Mouse (Mus musculus) liver, embryonic 15.5 days (tissue): ENCODE data around the gene Fam50b. TPM values are rescaled to one million over a fixed set of nuclear protein-coding genes. Genes with fewer than 3 reads are reported as not detected.
A peak's percentile ranks its signal among the peaks of the same experiment; 100 is the strongest.

Experiments used
- ATAC-seq: fragments of 200-750 bp; cut with Nextera tagmentation; 2 replicates; pipeline ENCODE4 v1.8.0; 2017; ENCODE audit warnings: moderate number of reproducible peaks, mild to moderate bottlenecking, moderate library complexity; ENCODE audit not compliant: insufficient read depth
- H3K27ac ChIP-seq: fragments of 300-500 bp; sonication (generic); replicated peaks from 2 replicates; pipeline ENCODE4 v1.5.1; 2015; ENCODE audit warnings: mild to moderate bottlenecking, inconsistent platforms
- H3K27me3 ChIP-seq: fragments of 300-500 bp; sonication (generic); 2 replicates; pipeline ENCODE4 v1.6.1; 2015; ENCODE audit warnings: mild to moderate bottlenecking, inconsistent platforms
- H3K36me3 ChIP-seq: fragments of 300-500 bp; sonication (generic); replicated peaks from 2 replicates; pipeline ENCODE4 v1.6.1; 2015; ENCODE audit warnings: moderate library complexity, mild to moderate bottlenecking, inconsistent platforms
- H3K4me1 ChIP-seq: fragments of 300-500 bp; sonication (generic); replicated peaks from 2 replicates; pipeline ENCODE4 v1.6.1; 2015; ENCODE audit warnings: inconsistent platforms
- H3K4me2 ChIP-seq: fragments of 300-500 bp; sonication (generic); 2 replicates; pipeline ENCODE4 v1.6.1; 2015; ENCODE audit warnings: moderate library complexity, mild to moderate bottlenecking, inconsistent platforms
- H3K4me3 ChIP-seq: fragments of 300-500 bp; sonication (generic); replicated peaks from 2 replicates; pipeline ENCODE4 v1.5.1; 2015; ENCODE audit warnings: mild to moderate bottlenecking, inconsistent platforms
- H3K9ac ChIP-seq: fragments of 300-500 bp; sonication (generic); 2 replicates; pipeline ENCODE4 v1.6.1; 2015; ENCODE audit warnings: moderate library complexity, mild to moderate bottlenecking, inconsistent platforms
- H3K9me3 ChIP-seq: fragments of 300-500 bp; sonication (generic); replicated peaks from 2 replicates; pipeline ENCODE4 v1.6.1; 2016; ENCODE audit warnings: inconsistent platforms
- WGBS: fragments of 180-500 bp; shearing (Covaris S2); methylation state at CpG from one replicate; pipeline ENCODE4 v1.1.7; 2015; ENCODE audit warnings: mixed read lengths; ENCODE audit not compliant: insufficient replicate concordance; 5-methylcytosine and 5-hydroxymethylcytosine counted together
- polyA plus RNA-seq: library from polyadenylated mRNA; unstranded; fragments of >200 nt; fragmentation: Nextera tagmentation; extraction: Ambion mirVana; gene quantifications from 2 replicates; pipeline ENCODE4 v1.2.1, GENCODE M21; 2015

Gene Fam50b
- polyA plus RNA-seq, 1 experiment from 2014 or later = 0.07 TPM

DNA sequence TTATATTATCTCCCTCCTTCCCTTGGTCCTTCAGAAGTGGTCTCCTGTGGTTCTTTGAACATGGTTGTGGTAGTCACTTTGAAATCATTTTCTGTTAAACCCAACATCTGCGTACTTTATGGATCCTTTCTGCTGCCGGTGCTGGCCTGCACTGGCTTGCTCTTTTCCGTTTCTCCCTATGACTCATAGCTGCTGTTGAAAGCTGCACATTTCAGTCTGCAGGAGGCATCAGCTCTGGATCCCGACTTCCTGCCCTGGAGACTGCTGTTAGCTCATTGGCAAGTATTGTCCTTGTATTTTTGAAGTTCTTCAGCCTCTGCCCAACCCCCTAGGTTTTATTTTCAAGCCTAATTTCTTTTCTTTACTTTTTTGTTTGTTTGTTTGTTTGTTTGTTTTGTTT is 31.9 kb downstream of the Fam50b start:
- no peak overlapping the region for H3K4me3 ChIP-seq
- 20% methylated on average over 4 of the region's 4 CpGs for WGBS
- no peak overlapping the region for H3K9ac ChIP-seq
- ATAC-seq = no peak
- no peaks in the 10 kb centered on the region for H3K27me3 ChIP-seq
- H3K4me1 ChIP-seq = no peaks in the 10 kb centered on the region
- H3K36me3 ChIP-seq = no peaks in the 10 kb centered on the region
- H3K9me3 ChIP-seq = no peaks in the 10 kb centered on the region
- no peak overlapping the region for H3K4me2 ChIP-seq
- no peak overlapping the region for H3K27ac ChIP-seq

DNA sequence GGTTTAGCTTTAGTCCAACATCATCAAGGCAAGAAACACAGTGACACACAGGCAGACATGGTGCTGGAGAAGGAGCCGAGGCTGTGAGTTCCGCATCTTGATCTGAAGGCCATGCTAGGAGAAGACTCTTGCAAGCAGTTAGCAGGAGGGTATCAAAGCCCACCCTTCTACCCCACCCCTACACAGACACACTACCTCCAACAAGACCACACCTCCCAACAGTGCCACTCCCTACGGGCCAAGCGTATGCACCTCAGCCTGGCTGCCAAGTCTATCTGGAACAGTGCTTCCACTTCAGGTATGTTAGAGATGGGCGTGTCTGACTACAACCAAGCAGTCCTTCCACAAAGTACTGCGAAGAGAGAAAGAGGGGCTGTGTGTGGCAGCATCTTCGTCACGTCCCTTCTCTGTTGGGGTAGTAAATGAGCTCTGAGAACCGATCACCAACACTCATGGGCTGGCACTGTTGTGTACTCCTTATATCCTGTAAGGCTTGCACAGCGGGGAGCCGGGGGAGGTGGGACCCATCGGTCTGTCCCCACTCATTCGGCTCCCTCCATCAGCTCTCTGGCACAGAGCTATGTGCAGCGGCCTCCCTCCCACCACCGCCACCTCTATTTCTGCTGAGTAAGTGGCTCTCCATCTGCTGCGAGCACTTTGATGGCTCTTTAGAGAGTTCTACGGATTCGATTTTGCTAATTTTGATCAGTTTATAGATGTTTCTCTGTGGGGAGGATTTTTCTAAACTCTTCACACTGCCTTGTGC is 33.1 kb downstream of the Fam50b start:
- Histone ChIP-seq H3K27me3 (no peaks in the 10 kb centered on the region), H3K9ac (no peak overlapping the region), H3K4me1 (no peaks in the 10 kb centered on the region), H3K4me3 (no peak overlapping the region), H3K27ac (no peak overlapping the region), H3K36me3 (no peaks in the 10 kb centered on the region), H3K4me2 (no peak overlapping the region), H3K9me3 (no peaks in the 10 kb centered on the region)
- ATAC-seq = no peak
- WGBS = 74% methylated on average over 18 of the region's 18 CpGs

DNA sequence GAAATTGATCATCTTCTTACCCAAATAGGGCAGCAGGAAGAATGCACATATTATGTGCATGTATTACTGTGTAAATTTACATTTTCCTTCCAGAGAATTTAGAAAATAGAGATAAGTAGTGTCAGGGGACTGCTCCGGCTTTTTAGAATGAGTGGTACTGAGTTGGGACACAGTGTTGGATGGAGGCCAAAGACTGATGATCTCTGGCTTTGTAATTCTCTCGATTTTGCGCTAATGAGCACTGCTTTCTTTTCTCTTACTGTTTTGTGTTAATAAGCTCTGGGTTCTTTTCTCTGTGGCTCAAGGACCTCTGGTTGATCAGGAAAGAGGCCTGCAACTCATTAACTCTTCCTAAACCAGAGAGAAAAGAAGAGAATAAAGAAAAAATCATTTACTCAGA is 42.1 kb downstream of the Fam50b start:
- Histone ChIP-seq H3K4me3 (no peak overlapping the region), H3K9ac (no peak overlapping the region), H3K4me1 (peaks cover 24% of the 10 kb centered on the region; the same call in 1 of the 2 replicates), H3K27ac (no peak overlapping the region), H3K4me2 (no peak overlapping the region), H3K36me3 (no peaks in the 10 kb centered on the region), H3K27me3 (0 out of 2 replicates have a peak, but pooled peaks cover 3% of the 10 kb centered on the region), H3K9me3 (no peaks in the 10 kb centered on the region)
- 70% methylated on average over 3 of the region's 3 CpGs for WGBS
- ATAC-seq = no peak

DNA sequence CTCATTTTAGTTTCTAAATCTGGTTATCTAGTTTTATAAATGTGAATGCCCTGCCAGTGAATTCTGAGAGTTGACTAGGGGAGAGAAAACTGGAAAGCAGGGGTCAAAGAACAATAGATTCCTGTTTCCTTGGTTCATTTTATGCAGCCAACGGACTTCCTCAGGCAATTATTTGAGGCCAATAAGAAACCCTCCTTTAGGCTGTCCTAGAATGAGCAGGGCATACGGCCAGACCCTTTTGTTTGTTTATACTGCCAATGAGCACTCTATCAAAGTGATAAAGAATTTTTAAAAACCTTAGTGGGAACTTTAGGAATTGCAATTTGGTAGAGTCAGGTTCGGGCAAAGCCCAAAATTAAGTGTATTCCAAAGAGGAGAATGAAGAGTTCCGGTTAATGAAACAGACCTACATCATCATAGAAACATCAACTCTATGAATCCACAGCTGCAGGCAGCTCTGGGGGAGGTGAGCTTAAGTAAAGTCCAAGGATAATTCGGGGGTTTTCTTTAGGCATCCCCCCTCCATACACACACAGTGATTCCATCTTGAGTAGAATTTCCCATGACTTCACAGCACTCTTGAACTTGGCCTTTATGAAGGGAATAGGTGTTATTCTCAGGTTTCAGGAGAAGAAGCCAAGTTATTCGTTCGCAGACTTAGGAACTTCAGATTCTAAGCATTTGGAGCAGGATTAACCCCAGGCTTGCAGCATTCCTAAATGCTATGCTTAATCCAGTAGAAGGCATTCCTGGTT is 46.4 kb downstream of the Fam50b start:
- H3K27ac ChIP-seq = no peak overlapping the region
- no peak overlapping the region for H3K4me3 ChIP-seq
- H3K27me3 ChIP-seq = no peaks in the 10 kb centered on the region
- no peaks in the 10 kb centered on the region for H3K36me3 ChIP-seq
- H3K4me2 ChIP-seq = no peak overlapping the region
- peaks cover 37% of the 10 kb centered on the region for H3K4me1 ChIP-seq
- 58% methylated on average over 7 of the region's 7 CpGs for WGBS
- ATAC-seq = no peak
- no peaks in the 10 kb centered on the region for H3K9me3 ChIP-seq
- H3K9ac ChIP-seq = no peak overlapping the region

DNA sequence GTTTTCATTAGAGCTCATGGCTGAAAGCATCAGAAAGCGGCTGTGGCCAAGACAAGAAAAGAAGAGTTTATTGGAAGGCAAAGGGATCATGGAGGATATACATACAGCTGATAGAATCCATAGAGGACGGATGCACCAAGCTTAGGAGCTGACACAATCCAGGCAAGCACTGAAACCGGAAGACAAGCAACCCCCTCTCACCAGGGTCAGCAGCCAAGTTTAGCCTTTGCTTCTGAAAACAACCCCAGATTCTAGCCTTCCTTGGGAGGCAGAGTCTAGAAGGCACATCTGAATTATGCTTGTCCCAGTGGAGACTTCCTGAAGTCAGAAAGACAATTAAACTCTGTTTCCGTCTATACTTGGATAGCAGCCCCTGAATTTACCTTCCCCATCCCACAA is 47.0 kb downstream of the Fam50b start:
- 60% methylated on average over 4 of the region's 4 CpGs for WGBS
- Histone ChIP-seq H3K4me1 (peaks cover 41% of the 10 kb centered on the region), H3K4me3 (no peak overlapping the region), H3K27me3 (no peaks in the 10 kb centered on the region), H3K27ac (no peak overlapping the region), H3K9ac (no peak overlapping the region), H3K36me3 (no peaks in the 10 kb centered on the region), H3K4me2 (no peak overlapping the region), H3K9me3 (no peaks in the 10 kb centered on the region)
- ATAC-seq = no peak

DNA sequence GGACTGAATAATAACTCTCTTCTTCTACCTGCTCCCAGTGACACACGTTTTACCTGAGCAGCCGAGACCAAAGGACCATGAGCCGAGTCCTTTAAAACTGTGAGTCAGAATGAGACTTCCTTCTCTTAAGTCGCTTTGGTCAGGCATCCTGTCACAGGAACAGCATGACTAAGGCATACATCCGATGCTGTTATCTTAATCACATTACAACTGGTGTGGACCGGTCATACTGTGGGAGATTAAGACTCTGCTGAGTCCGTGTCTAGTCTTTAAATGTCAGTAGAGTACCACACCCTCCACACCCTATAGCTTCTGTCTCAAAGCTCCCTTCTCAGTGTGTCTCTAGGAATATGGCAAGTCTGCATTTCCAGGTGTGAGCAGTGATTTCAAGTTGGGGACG is 50.2 kb downstream of the Fam50b start:
- H3K27ac ChIP-seq = no peak overlapping the region
- H3K4me2 ChIP-seq = no peak overlapping the region
- peak; percentile 79 for ATAC-seq
- H3K4me3 ChIP-seq = no peak overlapping the region
- H3K4me1 ChIP-seq = peaks cover 30% of the 10 kb centered on the region
- no peaks in the 10 kb centered on the region for H3K27me3 ChIP-seq
- H3K9me3 ChIP-seq = no peaks in the 10 kb centered on the region
- no peaks in the 10 kb centered on the region for H3K36me3 ChIP-seq
- 31% methylated on average over 8 of the region's 8 CpGs for WGBS
- no peak overlapping the region for H3K9ac ChIP-seq

DNA sequence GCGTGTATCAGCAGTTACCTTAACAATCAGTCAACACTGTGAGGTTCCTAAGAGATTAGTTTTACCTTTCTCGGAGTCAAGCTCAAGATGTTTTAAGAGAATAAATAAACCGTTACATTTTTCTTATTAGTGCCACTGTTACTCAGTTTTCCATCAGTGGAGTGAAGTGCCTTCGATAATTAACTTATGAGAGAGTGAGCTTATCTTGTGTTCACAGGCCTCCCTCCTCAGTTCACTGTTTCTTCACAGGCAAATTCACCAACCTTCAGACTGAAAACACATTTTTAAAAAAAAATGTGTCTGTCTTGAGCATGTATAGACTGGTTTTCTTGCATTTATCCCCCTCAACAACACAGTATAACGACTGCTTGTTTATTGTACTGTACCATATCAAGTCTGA is 52.0 kb downstream of the Fam50b start:
- no peak for ATAC-seq
- WGBS = 31% methylated on average over 5 of the region's 5 CpGs

DNA sequence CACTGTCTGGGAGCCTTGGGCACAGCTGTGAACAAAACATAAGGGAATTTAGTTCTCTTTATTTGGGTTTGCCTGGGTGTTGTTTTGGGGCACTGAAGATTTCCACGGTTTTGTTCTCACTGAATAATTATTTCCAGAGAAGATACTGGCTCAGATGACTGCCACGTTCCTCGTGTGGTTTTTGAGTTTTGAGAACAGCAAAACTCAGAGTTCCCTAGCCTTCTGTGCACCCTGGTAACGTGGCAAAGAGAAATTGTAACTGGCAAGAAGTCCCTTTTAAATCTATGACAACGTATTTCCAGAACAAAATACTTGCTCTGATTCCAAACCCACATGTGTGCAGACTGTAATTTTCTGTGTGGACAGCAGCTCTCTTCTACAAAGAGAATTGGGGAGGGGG is 52.9 kb downstream of the Fam50b start:
- Histone ChIP-seq H3K9me3 (no peaks in the 10 kb centered on the region), H3K4me1 (peaks cover 19% of the 10 kb centered on the region), H3K36me3 (no peaks in the 10 kb centered on the region), H3K4me3 (no peak overlapping the region), H3K9ac (no peak overlapping the region), H3K27me3 (no peaks in the 10 kb centered on the region), H3K27ac (no peak overlapping the region), H3K4me2 (no peak overlapping the region)
- ATAC-seq = no peak
- 55% methylated on average over 5 of the region's 5 CpGs for WGBS

More for the DNA sequence above, 52.0 kb downstream of the Fam50b start:
- Histone ChIP-seq H3K36me3 (no peaks in the 10 kb centered on the region), H3K4me3 (no peak overlapping the region), H3K4me2 (no peak overlapping the region), H3K4me1 (peaks cover 19% of the 10 kb centered on the region), H3K9me3 (no peaks in the 10 kb centered on the region), H3K27ac (0 out of 2 replicates have a peak overlapping the region, but pooled peaks have one; percentile 26), H3K27me3 (no peaks in the 10 kb centered on the region), H3K9ac (no peak overlapping the region)

DNA sequence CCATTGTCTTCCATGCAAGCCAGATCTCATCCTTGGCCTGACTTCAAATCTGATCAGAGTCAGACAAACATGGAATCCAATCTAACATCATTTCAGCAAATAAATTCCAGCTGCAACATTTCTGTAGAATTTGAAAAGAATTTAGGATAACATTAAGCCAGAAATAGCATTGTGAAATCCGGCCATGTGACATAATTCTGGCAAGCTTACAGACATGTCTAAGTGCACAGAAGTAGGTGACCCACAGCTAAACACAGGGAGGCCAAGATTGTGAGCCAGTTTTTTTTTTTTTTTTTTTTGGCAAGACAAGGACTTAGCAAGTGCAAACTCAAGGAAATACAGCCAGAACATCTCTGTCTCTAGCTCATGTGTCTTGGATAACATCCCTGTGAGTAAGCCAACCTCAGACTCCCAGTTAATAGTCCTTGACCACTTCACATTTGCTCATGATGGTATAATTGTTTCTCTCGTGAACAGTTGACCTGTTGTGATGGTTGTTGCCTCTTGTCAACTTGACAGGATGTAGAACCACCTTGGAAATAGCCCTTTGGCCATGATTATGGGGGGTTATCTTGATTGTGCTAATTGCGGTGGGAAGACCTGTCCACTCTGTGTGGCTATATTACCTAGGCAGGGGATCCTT is 54.6 kb downstream of the Fam50b start:
- no peak overlapping the region for H3K4me2 ChIP-seq
- H3K36me3 ChIP-seq = no peaks in the 10 kb centered on the region
- H3K27ac ChIP-seq = no peak overlapping the region
- no peak overlapping the region for H3K4me3 ChIP-seq
- H3K27me3 ChIP-seq = no peaks in the 10 kb centered on the region
- ATAC-seq = no peak
- no peaks in the 10 kb centered on the region for H3K9me3 ChIP-seq
- H3K4me1 ChIP-seq = peaks cover 22% of the 10 kb centered on the region
- 54% methylated on average over 3 of the region's 3 CpGs for WGBS
- no peak overlapping the region for H3K9ac ChIP-seq

DNA sequence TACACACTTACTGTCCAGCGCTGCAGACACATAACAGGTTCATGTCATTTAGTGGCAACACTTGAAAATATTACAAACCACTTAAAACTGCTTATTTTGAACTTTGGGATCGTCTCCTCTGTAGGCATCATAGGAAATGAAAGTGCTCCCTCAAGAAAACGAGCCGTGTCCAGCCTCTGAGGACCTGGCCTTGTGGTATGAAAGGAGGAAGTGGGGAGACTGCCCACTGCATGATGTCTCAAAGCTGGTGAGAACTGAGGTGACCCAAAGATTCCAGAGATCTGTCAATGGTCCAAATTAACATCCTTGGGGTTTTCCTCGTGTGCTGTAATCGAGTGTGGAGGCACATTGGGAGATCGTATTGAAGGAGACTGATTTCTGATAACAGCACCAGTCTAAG is 58.4 kb downstream of the Fam50b start:
- Histone ChIP-seq H3K9ac (no peak overlapping the region), H3K4me3 (no peak overlapping the region), H3K9me3 (no peaks in the 10 kb centered on the region), H3K4me2 (no peak overlapping the region), H3K27me3 (no peaks in the 10 kb centered on the region), H3K27ac (no peak overlapping the region), H3K36me3 (no peaks in the 10 kb centered on the region), H3K4me1 (peaks cover 7% of the 10 kb centered on the region)
- 32% methylated on average over 7 of the region's 7 CpGs for WGBS
- ATAC-seq = no peak

DNA sequence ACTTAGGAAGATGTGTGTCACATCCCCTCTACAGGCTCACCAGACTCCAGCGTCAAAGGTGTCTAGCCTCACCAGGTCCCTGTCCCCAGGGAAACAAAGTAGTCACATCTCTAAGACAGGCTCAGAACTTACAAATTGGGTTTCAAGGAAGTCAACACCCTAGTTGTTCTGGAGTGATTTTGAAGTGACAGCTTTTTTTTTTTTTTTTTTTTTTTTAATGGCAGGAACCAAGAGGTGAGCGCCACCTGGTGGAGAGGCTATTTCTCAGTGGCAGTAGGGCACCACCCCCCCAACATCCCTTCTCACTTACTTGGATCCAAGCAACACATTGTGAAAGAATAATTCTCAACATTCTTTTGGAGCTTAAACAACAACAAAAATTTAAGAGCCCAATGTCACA is 59.2 kb downstream of the Fam50b start:
- Histone ChIP-seq H3K9ac (no peak overlapping the region), H3K4me3 (no peak overlapping the region), H3K4me2 (no peak overlapping the region), H3K4me1 (peaks cover 7% of the 10 kb centered on the region), H3K36me3 (no peaks in the 10 kb centered on the region), H3K9me3 (no peaks in the 10 kb centered on the region), H3K27ac (no peak overlapping the region), H3K27me3 (no peaks in the 10 kb centered on the region)
- no peak for ATAC-seq
- 28% methylated on average over 2 of the region's 2 CpGs for WGBS
